Mouse (Mus musculus): Measurements from ENCODE around the gene A530032D15Rik. TPM values are rescaled to one million over a fixed set of nuclear protein-coding genes. Genes with fewer than 3 reads are reported as not detected.
"Not testable (repeated sequence)": the region's sequence is repeated elsewhere in the genome, so short reads cannot be mapped to it uniquely, and the experiment has no call there.

The A530032D15Rik gene
- polyA plus RNA-seq (2016; fragmentation: Nextera tagmentation; extraction: Ambion mirVana): not detected in 2 replicates

GRCm38 (mm10) chr1:85109753-85110152, at the start of gene A530032D15Rik:
Gene A530032D15Rik, minus strand, starts transcription at chr1:85109853.
- not testable (repeated sequence) for H3K9ac ChIP-seq; H3K4me3 ChIP-seq; H3K36me3 ChIP-seq; H3K27me3 ChIP-seq; ATAC-seq (ENCODE audit: insufficient number of reproducible peaks, insufficient read depth, low FRiP score, low TSS enrichment); H3K27ac ChIP-seq; H3K4me1 ChIP-seq; H3K4me2 ChIP-seq (replicated peaks); H3K9me3 ChIP-seq
- 74% methylated on average over 2 of the region's 7 CpGs for WGBS

GRCm38 (mm10) chr1:85155151-85155550, 45.5 kb upstream of the A530032D15Rik start:
- not testable (repeated sequence) for H3K4me1 ChIP-seq; H3K4me2 ChIP-seq (replicated peaks)
- WGBS: 75% methylated on average over 4 of the region's 5 CpGs

GRCm38 (mm10) chr1:85133671-85134070, 24.0 kb upstream of the A530032D15Rik start:
- not testable (repeated sequence) for H3K4me3 ChIP-seq; H3K4me2 ChIP-seq (replicated peaks); H3K4me1 ChIP-seq; ATAC-seq (ENCODE audit: insufficient number of reproducible peaks, insufficient read depth, low FRiP score, low TSS enrichment); H3K27me3 ChIP-seq; H3K9ac ChIP-seq; H3K36me3 ChIP-seq; H3K9me3 ChIP-seq; H3K27ac ChIP-seq
- WGBS: 93% methylated on average over 22 of the region's 22 CpGs

More at GRCm38 (mm10) chr1:85155151-85155550, 45.5 kb upstream of the A530032D15Rik start:
- H3K27me3 ChIP-seq; H3K27ac ChIP-seq; H3K9ac ChIP-seq; H3K36me3 ChIP-seq; ATAC-seq (ENCODE audit: insufficient number of reproducible peaks, insufficient read depth, low FRiP score, low TSS enrichment); H3K4me3 ChIP-seq; H3K9me3 ChIP-seq: not testable (repeated sequence)

- not testable (repeated sequence) for H3K27ac ChIP-seq; ATAC-seq (ENCODE audit: insufficient number of reproducible peaks, insufficient read depth, low FRiP score, low TSS enrichment); H3K4me3 ChIP-seq; H3K4me2 ChIP-seq (replicated peaks); H3K9me3 ChIP-seq; H3K27me3 ChIP-seq; H3K36me3 ChIP-seq; H3K4me1 ChIP-seq; H3K9ac ChIP-seq
- 83% methylated on average over 4 of the region's 4 CpGs for WGBS
Measured at GRCm38 (mm10) chr1:85121841-85122240, 12.2 kb upstream of the A530032D15Rik start.

- not testable (repeated sequence) for H3K27me3 ChIP-seq; H3K4me2 ChIP-seq (replicated peaks); H3K9me3 ChIP-seq; H3K36me3 ChIP-seq; ATAC-seq (ENCODE audit: insufficient number of reproducible peaks, insufficient read depth, low FRiP score, low TSS enrichment); H3K4me1 ChIP-seq; H3K4me3 ChIP-seq; H3K27ac ChIP-seq; H3K9ac ChIP-seq
- 82% methylated on average over 6 of the region's 6 CpGs for WGBS
Measured at GRCm38 (mm10) chr1:85118341-85118740, 8.7 kb upstream of the A530032D15Rik start.

GRCm38 (mm10) chr1:85117537-85117936, 7.9 kb upstream of the A530032D15Rik start:
- whole genome bisulfite sequencing: 77% methylated on average over 4 of the region's 6 CpGs
- not testable (repeated sequence) for H3K4me2 ChIP-seq (replicated peaks); H3K4me1 ChIP-seq; H3K4me3 ChIP-seq; H3K27me3 ChIP-seq; ATAC-seq (ENCODE audit: insufficient number of reproducible peaks, insufficient read depth, low FRiP score, low TSS enrichment); H3K9me3 ChIP-seq; H3K27ac ChIP-seq; H3K9ac ChIP-seq; H3K36me3 ChIP-seq

- H3K4me1 ChIP-seq; H3K4me3 ChIP-seq; H3K27ac ChIP-seq; H3K4me2 ChIP-seq (replicated peaks); H3K9ac ChIP-seq; H3K36me3 ChIP-seq; H3K27me3 ChIP-seq; ATAC-seq (ENCODE audit: insufficient number of reproducible peaks, insufficient read depth, low FRiP score, low TSS enrichment); H3K9me3 ChIP-seq: not testable (repeated sequence)
- 53% methylated on average over 6 of the region's 6 CpGs for WGBS
Measured at GRCm38 (mm10) chr1:85114666-85115402, 5.2 kb upstream of the A530032D15Rik start.

- not testable (repeated sequence) for H3K4me2 ChIP-seq (replicated peaks); ATAC-seq (ENCODE audit: insufficient number of reproducible peaks, insufficient read depth, low FRiP score, low TSS enrichment)
- WGBS: 78% methylated on average over 3 of the region's 3 CpGs
Measured at GRCm38 (mm10) chr1:85114078-85114477, 4.4 kb upstream of the A530032D15Rik start.

GRCm38 (mm10) chr1:85112889-85113288, 3.2 kb upstream of the A530032D15Rik start:
- not testable (repeated sequence) for H3K4me3 ChIP-seq; H3K36me3 ChIP-seq; H3K4me2 ChIP-seq (replicated peaks); H3K27ac ChIP-seq; H3K27me3 ChIP-seq; ATAC-seq (ENCODE audit: insufficient number of reproducible peaks, insufficient read depth, low FRiP score, low TSS enrichment); H3K9me3 ChIP-seq; H3K4me1 ChIP-seq; H3K9ac ChIP-seq
- 66% methylated on average over 2 of the region's 5 CpGs for WGBS

More at GRCm38 (mm10) chr1:85114078-85114477, 4.4 kb upstream of the A530032D15Rik start:
- H3K9me3 ChIP-seq, H3K4me3 ChIP-seq, H3K4me1 ChIP-seq, H3K36me3 ChIP-seq, H3K27ac ChIP-seq, H3K9ac ChIP-seq, H3K27me3 ChIP-seq: not testable (repeated sequence)

GRCm38 (mm10) chr1:85112266-85112665, 2.6 kb upstream of the A530032D15Rik start:
- H3K4me2 ChIP-seq (replicated peaks); ATAC-seq (ENCODE audit: insufficient number of reproducible peaks, insufficient read depth, low FRiP score, low TSS enrichment); H3K9ac ChIP-seq; H3K36me3 ChIP-seq; H3K27me3 ChIP-seq; H3K9me3 ChIP-seq; H3K4me3 ChIP-seq; H3K4me1 ChIP-seq; H3K27ac ChIP-seq: not testable (repeated sequence)
- WGBS: 84% methylated on average over 7 of the region's 7 CpGs

- H3K9me3 ChIP-seq; H3K9ac ChIP-seq; H3K36me3 ChIP-seq; H3K27me3 ChIP-seq; H3K4me3 ChIP-seq; ATAC-seq (ENCODE audit: insufficient number of reproducible peaks, insufficient read depth, low FRiP score, low TSS enrichment); H3K4me2 ChIP-seq (replicated peaks); H3K4me1 ChIP-seq; H3K27ac ChIP-seq: not testable (repeated sequence)
- WGBS: 69% methylated on average over 10 of the region's 10 CpGs
Measured at GRCm38 (mm10) chr1:85111572-85111971, 1.9 kb upstream of the A530032D15Rik start.

GRCm38 (mm10) chr1:85110876-85111275, 1.2 kb upstream of the A530032D15Rik start:
- WGBS: 77% methylated on average over 3 of the region's 3 CpGs
- H3K4me1 ChIP-seq; H3K9me3 ChIP-seq; H3K4me3 ChIP-seq; H3K9ac ChIP-seq; H3K27ac ChIP-seq; H3K4me2 ChIP-seq (replicated peaks); H3K27me3 ChIP-seq; ATAC-seq (ENCODE audit: insufficient number of reproducible peaks, insufficient read depth, low FRiP score, low TSS enrichment); H3K36me3 ChIP-seq: not testable (repeated sequence)
